Mouse (Mus musculus): ENCODE data around the gene Vmn2r7. TPM values are rescaled to one million over a fixed set of nuclear protein-coding genes. Genes with fewer than 3 reads are reported as not detected.

Gene Vmn2r7
- total and polyA plus RNA-seq, 3 experiments = not detected

DNA sequence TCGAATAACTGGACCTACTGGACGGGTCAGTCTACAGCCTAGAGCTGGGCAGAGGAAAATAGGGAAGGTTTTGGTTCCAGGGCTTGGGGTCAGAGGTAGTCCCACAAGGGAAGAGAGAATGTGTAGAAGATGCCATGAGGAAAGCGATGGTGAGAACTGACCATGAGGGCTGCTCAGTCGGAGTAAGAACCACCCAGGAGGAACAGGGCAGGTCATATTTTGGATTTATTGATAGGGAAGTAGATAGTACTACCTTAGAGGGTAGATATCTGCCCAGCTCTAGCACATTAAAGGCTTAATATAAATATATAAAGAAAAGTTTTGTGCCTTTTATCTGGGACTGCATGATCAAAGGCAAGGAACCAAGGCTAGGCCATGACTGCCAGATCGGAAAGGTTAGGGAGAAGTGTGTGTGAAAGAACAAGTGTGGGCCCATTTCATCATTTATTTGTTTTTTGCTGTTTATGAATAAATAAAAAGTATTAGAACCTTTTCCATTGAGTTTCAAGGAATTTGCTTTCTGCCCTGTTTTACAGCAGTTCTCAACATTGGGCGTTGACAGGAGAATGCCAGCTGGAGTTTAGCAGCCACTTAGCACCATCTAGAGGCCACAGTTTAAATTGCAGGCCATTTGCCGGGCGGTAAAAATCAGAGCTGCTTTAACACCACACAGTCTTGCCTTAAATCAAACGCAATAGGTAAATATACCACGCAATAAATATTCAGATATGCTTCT is 53.9 kb downstream of the Vmn2r7 start:
- H3K79me2 ChIP-seq (replicated peaks; ENCODE audit: control insufficient read depth, extremely low read depth, insufficient read depth, poor library complexity, severe bottlenecking) = no peaks in the 10 kb centered on the region
- H3K4me1 ChIP-seq (ENCODE audit: control insufficient read depth in 1 of 2, insufficient read depth in 2 of 2) = no peaks in the 10 kb centered on the region
- no peak overlapping the region for H3K9ac ChIP-seq (ENCODE audit: insufficient read depth, low read depth)
- no peaks in the 10 kb centered on the region for H3K36me3 ChIP-seq (replicated peaks in 1 of 2; ENCODE audit: control insufficient read depth in 1 of 2, insufficient read depth in 1 of 2, low read length in 1 of 2)
- peaks cover 9% of the 10 kb centered on the region for H3K9me3 ChIP-seq (replicated peaks; ENCODE audit: low read length)
- DNase-seq (ENCODE audit: extremely low read depth) = peak; percentile 9
- in situ Hi-C loops (cut with MboI; ENCODE audit: low pct_ligation_motif_present, low pct_unique_long_range_greater_than_20kb, low sequenced_read_pairs) (no loop called here), dilution Hi-C loops (cut with MboI; ENCODE audit: extremely low pct_ligation_motif_present, extremely low pct_unique_long_range_greater_than_20kb, low sequenced_read_pairs) (no loop called here)
- H3K4me2 ChIP-seq (ENCODE audit: insufficient read depth, low read depth, poor library complexity, severe bottlenecking) = no peak overlapping the region
- H3K4me3 ChIP-seq (replicated peaks in 1 of 3; ENCODE audit: low read depth in 2 of 3, low read length in 2 of 3, poor library complexity in 1 of 3) = no peak overlapping the region
- TF ChIP-seq CTCF (conservative IDR thresholded peaks at IDR 0.05 in 1 of 2, IDR thresholded peaks at IDR 0.05 in 1 of 2; ENCODE audit: low read depth in 2 of 2, low read length in 2 of 2) (peak; percentile 47 to 58), NELFE (IDR thresholded peaks at IDR 0.05; ENCODE audit: low read depth, low read length) (no peak), RAD21 (IDR thresholded peaks at IDR 0.05; ENCODE audit: low read depth, low read length) (peak; percentile 64), PAX5 (IDR thresholded peaks at IDR 0.05; ENCODE audit: low read length) (no peak)
- no peak overlapping the region for H3K27ac ChIP-seq (ENCODE audit: insufficient read depth, low read depth)
- H3K27me3 ChIP-seq (replicated peaks) = no peaks in the 10 kb centered on the region

DNA sequence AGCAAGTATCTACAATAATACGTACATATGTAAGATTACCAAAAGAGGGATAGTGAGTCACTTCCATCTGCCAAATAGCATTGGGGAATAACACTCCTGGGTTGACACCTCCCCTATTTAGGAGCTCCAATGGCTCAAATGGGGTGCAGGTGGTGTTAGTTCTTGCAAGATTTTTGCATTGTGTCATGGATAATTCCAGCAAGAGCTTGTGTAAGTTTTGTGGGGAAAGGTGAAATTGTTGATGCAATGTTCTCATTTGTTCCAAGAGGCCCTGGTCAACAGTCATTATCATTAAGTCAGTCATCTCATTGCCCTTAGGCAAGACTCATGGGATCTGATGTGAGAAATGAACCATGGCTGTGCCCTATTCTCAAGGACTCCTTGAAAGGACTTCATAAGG is 61.7 kb downstream of the Vmn2r7 start:
- H3K27me3 ChIP-seq (replicated peaks) = no peaks in the 10 kb centered on the region
- no peaks in the 10 kb centered on the region for H3K4me1 ChIP-seq (ENCODE audit: control insufficient read depth in 1 of 2, insufficient read depth in 2 of 2)
- no peak overlapping the region for H3K27ac ChIP-seq (ENCODE audit: insufficient read depth, low read depth)
- no peaks in the 10 kb centered on the region for H3K9me3 ChIP-seq (replicated peaks; ENCODE audit: low read length)
- H3K36me3 ChIP-seq (replicated peaks in 1 of 2; ENCODE audit: control insufficient read depth in 1 of 2, insufficient read depth in 1 of 2, low read length in 1 of 2) = no peaks in the 10 kb centered on the region
- dilution Hi-C loops (cut with MboI; ENCODE audit: extremely low pct_ligation_motif_present, extremely low pct_unique_long_range_greater_than_20kb, low sequenced_read_pairs) = no loop called here
- in situ Hi-C loops (cut with MboI; ENCODE audit: low pct_ligation_motif_present, low pct_unique_long_range_greater_than_20kb, low sequenced_read_pairs) = no loop called here
- H3K4me2 ChIP-seq (ENCODE audit: insufficient read depth, low read depth, poor library complexity, severe bottlenecking) = no peak overlapping the region
- H3K4me3 ChIP-seq (replicated peaks in 1 of 3; ENCODE audit: low read depth in 2 of 3, low read length in 2 of 3, poor library complexity in 1 of 3) = no peak overlapping the region
- DNase-seq (ENCODE audit: extremely low read depth) = no peak
- H3K79me2 ChIP-seq (replicated peaks; ENCODE audit: control insufficient read depth, extremely low read depth, insufficient read depth, poor library complexity, severe bottlenecking) = no peaks in the 10 kb centered on the region
- H3K9ac ChIP-seq (ENCODE audit: insufficient read depth, low read depth) = no peak overlapping the region
- no peak for TF ChIP-seq ZKSCAN1 (IDR thresholded peaks at IDR 0.05; ENCODE audit: borderline replicate concordance, low read depth, low read length)
- no peak for TF ChIP-seq SMC3 (IDR thresholded peaks at IDR 0.05; ENCODE audit: low read depth, low read length)
- no peak for TF ChIP-seq KAT2A (IDR thresholded peaks at IDR 0.05; ENCODE audit: insufficient replicate concordance, low read length)
- TF ChIP-seq MXI1 (IDR thresholded peaks at IDR 0.05; ENCODE audit: low read depth, low read length) = no peak
- TF ChIP-seq EP300 (IDR thresholded peaks at IDR 0.05; ENCODE audit: low read length) = no peak
- TF ChIP-seq GABPA (IDR thresholded peaks at IDR 0.05; ENCODE audit: insufficient replicate concordance, low read depth, low read length) = no peak
- TF ChIP-seq MAZ (IDR thresholded peaks at IDR 0.05; ENCODE audit: low read depth, low read length) = no peak
- TF ChIP-seq ETS1 (conservative IDR thresholded peaks at IDR 0.05; ENCODE audit: low read depth, low read length) = no peak

DNA sequence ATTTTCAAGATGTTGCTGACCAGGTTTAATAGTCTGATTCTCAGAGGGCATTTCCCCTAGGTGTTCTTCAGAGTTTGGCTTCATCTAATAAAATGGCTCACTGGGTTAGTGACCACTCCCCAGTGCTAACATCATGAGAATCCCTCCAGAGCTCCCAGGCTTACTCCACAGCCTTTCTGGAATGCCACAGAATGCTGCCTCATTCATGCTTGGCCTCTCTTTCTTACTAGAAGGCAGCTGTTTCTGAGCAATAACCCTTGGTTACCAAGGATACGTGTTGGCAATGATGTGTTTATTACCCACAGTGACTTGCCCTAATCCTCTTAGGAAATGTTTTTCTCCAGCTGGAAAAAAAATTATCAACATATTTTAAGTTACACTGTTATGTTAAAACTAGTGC is 72.4 kb downstream of the Vmn2r7 start:
- no peaks in the 10 kb centered on the region for H3K9me3 ChIP-seq (replicated peaks; ENCODE audit: low read length)
- no peaks in the 10 kb centered on the region for H3K79me2 ChIP-seq (replicated peaks; ENCODE audit: control insufficient read depth, extremely low read depth, insufficient read depth, poor library complexity, severe bottlenecking)
- no peaks in the 10 kb centered on the region for H3K36me3 ChIP-seq (replicated peaks in 1 of 2; ENCODE audit: control insufficient read depth in 1 of 2, insufficient read depth in 1 of 2, low read length in 1 of 2)
- in situ Hi-C loops (cut with MboI; ENCODE audit: low pct_ligation_motif_present, low pct_unique_long_range_greater_than_20kb, low sequenced_read_pairs) = no loop called here
- H3K27ac ChIP-seq (ENCODE audit: insufficient read depth, low read depth) = no peak overlapping the region
- no peak overlapping the region for H3K4me3 ChIP-seq (replicated peaks in 1 of 3; ENCODE audit: low read depth in 2 of 3, low read length in 2 of 3, poor library complexity in 1 of 3)
- no peak for DNase-seq (ENCODE audit: extremely low read depth)
- H3K4me2 ChIP-seq (ENCODE audit: insufficient read depth, low read depth, poor library complexity, severe bottlenecking) = no peak overlapping the region
- no peak overlapping the region for H3K9ac ChIP-seq (ENCODE audit: insufficient read depth, low read depth)
- no peaks in the 10 kb centered on the region for H3K27me3 ChIP-seq (replicated peaks)
- no peaks in the 10 kb centered on the region for H3K4me1 ChIP-seq (ENCODE audit: control insufficient read depth in 1 of 2, insufficient read depth in 2 of 2)
- TF ChIP-seq EP300 (IDR thresholded peaks at IDR 0.05; ENCODE audit: low read length) (no peak), CHD1 (IDR thresholded peaks at IDR 0.05; ENCODE audit: low read depth, low read length) (no peak), KAT2A (IDR thresholded peaks at IDR 0.05; ENCODE audit: insufficient replicate concordance, low read length) (no peak), HCFC1 (IDR thresholded peaks at IDR 0.05; ENCODE audit: low read depth, low read length) (no peak), RAD21 (IDR thresholded peaks at IDR 0.05; ENCODE audit: low read depth, low read length) (no peak), GABPA (IDR thresholded peaks at IDR 0.05; ENCODE audit: insufficient replicate concordance, low read depth, low read length) (no peak), USF2 (conservative IDR thresholded peaks at IDR 0.05; ENCODE audit: low read depth, low read length) (no peak), PAX5 (IDR thresholded peaks at IDR 0.05; ENCODE audit: low read length) (no peak), ZMIZ1 (IDR thresholded peaks at IDR 0.05; ENCODE audit: low read depth, low read length) (no peak), MYC (IDR thresholded peaks at IDR 0.05; ENCODE audit: low read depth, low read length) (no peak), MEF2A (IDR thresholded peaks at IDR 0.05; ENCODE audit: borderline replicate concordance, low read depth, low read length) (no peak), JUN (IDR thresholded peaks at IDR 0.05; ENCODE audit: insufficient read depth, low read depth, low read length) (no peak), IRF4 (IDR thresholded peaks at IDR 0.05; ENCODE audit: low read depth, low read length) (no peak), ZC3H11A (IDR thresholded peaks at IDR 0.05; ENCODE audit: low read depth, low read length) (no peak), SIN3A (IDR thresholded peaks at IDR 0.05; ENCODE audit: low read length) (no peak), NRF1 (IDR thresholded peaks at IDR 0.05; ENCODE audit: low read depth, low read length) (no peak), MXI1 (IDR thresholded peaks at IDR 0.05; ENCODE audit: low read depth, low read length) (no peak)
- dilution Hi-C loops (cut with MboI; ENCODE audit: extremely low pct_ligation_motif_present, extremely low pct_unique_long_range_greater_than_20kb, low sequenced_read_pairs) = no loop called here

All from CH12.LX (cell line).